Mouse (Mus musculus): ENCODE results near the gene Gm11273. TPM values are rescaled to one million over a fixed set of nuclear protein-coding genes. Genes with fewer than 3 reads are reported as not detected.

Gene Gm11273
- 6.0 and 10.4 TPM in 2 replicates for polyA plus RNA-seq (2015; fragmentation: Nextera tagmentation; extraction: Ambion mirVana)

DNA sequence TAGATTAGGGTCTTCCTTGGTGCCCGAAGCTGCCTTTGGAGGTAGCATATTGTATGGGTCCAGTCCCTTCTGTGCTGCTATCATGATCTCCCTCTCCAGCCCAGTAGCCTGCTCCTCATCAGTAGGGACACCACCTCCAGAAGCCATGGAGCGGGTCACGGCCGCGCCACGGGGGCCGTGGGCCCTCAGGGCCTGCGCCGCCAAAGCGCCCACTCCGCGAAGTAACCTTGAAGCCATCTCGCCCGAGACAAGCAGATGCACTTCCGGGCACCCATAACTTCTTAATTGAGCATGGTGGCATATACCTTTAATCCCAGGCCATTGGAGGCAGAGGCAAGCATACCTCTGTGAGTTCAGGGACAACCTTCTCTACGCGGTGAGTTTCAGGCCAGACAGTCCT, at the start of gene Gm11273:
Gene Gm11273 (minus strand): TSS at position 237 of the 400 bp plus-strand sequence.

DNA sequence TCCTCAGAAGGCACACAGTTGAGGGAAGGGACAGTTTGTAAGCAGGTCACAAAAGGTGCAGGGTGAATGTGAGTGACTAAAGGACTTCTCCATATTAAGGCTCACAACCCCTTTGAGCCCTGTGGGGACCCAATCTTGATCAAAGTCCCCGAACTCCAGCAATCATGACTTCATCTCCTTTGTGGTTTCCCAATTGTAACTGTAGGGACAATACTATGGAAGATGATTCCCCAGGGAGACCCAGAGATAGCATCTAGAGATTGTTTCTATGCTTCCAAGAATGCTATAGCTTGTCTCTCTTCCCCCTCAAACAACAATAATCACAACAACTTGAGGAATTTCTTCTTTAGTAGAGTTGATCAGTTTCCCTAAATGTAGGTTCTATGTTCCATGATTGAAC, 41.5 kb upstream of the Gm11273 start, which contains the start of gene Olfr1366:
Gene Olfr1366 (minus strand): TSS at position 101 of the 400 bp plus-strand sequence.

DNA sequence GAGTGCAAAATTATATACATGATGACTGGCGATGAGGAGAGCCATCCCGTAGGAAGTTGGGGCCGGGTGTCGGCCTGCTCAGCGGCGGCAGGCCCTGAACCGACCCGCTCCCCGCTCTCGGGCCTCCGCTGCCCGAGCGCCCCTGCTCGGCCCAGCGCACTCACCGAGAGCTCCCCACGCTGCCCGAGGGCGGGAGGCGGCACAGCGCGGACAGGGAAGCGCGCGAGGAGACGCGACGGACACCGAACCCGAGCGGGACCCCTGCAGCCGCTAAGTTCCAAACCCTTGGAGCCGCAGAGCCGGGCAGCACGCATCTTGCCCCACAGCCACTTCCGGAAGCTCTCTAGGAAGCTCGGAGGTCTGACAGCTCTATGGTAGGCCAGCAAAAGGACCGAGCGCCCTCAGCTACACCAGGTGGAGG, 29.6 kb upstream of the Gm11273 start, which contains the start of gene Zkscan8:
Gene Zkscan8 (minus strand): TSS at position 340 of the 421 bp plus-strand sequence.

DNA sequence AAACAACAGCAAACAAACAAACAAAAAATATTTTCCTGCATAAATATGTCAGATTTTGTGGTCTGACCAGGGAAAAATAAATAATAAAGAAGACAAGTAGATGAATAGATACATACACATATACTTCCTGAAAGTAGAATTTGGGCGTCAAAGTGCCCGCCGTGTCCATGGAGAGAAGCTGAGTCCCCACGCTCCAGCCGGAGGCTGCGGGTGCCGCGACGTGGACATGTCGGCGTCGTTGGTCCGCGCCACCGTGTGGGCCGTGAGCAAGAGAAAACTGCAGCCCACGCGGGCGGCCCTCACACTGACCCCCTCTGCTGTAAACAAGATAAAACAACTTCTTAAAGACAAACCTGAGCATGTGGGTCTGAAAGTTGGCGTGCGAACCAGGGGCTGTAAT, 6.1 kb downstream of the Gm11273 start, which contains the start of gene AK157302:
Gene AK157302 (plus strand): TSS at position 144 of the 400 bp plus-strand sequence.

DNA sequence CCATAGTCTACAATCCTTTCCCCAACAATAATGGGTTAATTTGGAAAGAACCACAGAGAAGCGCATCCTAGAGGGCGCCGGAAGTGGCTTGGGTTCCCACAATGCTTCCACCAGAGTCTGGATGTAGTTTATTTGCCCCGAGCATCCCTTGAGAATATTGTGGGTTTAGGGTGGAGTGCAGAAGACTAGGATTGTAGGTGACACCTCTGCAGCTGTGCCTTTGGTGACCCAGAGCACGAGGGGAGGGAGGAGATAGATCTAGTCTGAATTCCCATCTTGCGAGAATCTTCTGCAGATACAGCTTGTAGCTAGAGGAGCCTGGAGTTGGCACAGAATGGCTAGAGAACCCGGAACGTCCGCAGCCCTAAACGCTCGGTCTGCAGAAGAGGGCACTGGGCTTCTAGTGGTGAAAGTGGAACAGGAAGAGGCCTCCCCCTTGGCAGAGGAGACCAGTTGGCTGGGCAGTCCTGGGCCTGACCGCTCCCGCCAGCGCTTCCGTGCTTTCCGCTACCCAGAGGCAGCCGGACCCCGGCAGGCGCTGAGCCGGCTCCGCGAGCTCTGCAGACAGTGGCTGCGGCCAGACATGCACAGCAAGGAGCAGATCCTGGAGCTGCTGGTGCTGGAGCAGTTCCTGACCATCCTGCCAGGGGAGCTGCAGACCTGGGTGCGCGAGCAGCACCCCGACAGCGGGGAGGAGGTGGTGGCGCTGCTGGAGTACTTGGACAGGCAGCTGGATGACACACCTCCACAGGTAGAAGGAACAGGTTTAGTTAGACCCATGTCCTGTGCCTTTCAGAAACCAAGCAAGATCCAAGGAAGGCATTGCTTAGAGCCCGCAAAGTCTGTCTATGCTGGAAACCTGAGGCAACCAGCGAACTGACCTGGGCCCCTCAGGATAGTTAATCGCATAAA, 22.2 kb downstream of the Gm11273 start, which contains the start of the genes Zkscan4 and Gm10065:
Gene Zkscan4 (plus strand): TSS at position 149 of the 912 bp plus-strand sequence.
Gene Gm10065 (minus strand): TSS at position 683 of the 912 bp plus-strand sequence.

DNA sequence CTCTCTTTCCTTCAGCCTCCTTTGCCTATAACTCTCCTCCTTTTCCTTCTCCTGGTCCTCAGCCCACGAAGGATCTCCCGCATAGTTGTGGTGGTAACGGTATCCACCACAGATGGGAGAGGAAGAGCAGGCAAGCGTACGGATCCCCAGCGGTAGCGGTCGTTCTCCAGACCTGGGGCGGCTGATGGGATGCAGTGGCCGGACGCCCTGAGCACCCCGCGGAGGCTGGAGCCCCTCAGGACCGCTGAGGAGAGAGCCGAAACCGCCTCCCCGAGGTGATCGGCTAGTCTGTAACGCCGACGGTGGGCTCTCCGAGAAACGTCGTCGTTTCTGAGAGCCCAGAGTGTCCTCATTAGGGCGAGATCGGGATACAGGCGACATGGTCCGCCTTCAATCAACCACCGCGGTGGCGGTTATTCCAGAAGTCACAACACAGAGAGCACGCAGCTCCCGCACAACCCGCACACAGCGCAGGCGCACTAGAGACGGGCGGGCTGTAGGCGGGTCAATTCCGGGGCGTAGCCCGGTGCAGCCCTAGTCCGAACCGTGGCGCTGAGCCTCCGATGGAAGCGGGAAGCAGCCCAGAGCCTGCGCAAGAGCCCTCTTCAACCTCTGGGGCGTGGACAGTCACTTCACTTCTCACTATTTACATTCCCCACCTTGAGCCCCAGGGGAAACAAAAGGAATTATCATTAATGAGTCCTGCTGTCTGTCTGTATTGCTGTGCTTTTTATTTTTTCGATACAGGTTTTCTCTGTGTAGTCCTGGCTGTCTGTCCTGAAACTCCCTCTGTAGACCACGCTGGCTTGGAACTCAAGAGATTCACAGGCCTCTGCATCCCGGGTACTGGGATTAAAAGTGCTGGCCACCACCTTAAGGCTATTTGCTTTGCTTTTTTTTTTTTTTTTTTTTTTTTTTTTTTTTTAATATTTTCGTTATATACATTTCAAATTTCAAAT, 32.9 kb downstream of the Gm11273 start, which contains the start of gene Nkapl:
Gene Nkapl (minus strand): TSS at position 449 of the 959 bp plus-strand sequence.

DNA sequence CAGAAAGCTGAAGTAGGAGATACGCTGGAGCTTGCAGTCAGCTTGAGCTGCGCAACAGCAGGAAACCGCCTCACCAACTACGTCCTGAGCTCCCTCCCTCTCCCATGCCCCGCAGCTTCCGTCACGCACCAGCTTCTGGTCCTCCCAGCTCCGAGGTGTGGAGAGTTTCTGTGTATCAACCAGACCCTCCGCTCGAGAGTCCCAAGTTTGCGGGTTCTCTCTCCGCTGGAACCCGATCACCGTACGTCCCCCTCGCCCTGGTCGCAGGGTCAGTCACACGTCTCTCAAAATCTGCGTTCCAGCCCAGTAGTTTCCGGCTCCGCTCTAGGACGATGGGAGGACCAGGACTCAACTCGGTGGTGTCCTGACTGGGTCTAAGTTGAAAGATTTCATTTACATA, 47.8 kb downstream of the Gm11273 start, which contains the start of gene Zscan26:
Gene Zscan26 (minus strand): TSS at position 282 of the 400 bp plus-strand sequence.

Other genes with a start within 250 kb of the Gm11273 start
- gene Gpx5, start 208.7 kb downstream of the Gm11273 start, polyA plus RNA-seq (2015; fragmentation: Nextera tagmentation; extraction: Ambion mirVana): not detected in 2 replicates
- 0.39 and 0.66 TPM in 2 replicates for gene Gpx6, start 189.3 kb downstream of the Gm11273 start, polyA plus RNA-seq (2015; fragmentation: Nextera tagmentation; extraction: Ambion mirVana)
- gene Olfr1367, start 154.5 kb downstream of the Gm11273 start, polyA plus RNA-seq (2015; fragmentation: Nextera tagmentation; extraction: Ambion mirVana): not detected in 2 replicates
- 7.4 and 7.8 TPM in 2 replicates for gene Zscan12, start 138.6 kb downstream of the Gm11273 start, polyA plus RNA-seq (2015; fragmentation: Nextera tagmentation; extraction: Ambion mirVana)
- gene Zkscan3, start 98.7 kb downstream of the Gm11273 start, polyA plus RNA-seq (2015; fragmentation: Nextera tagmentation; extraction: Ambion mirVana): 48.8 and 70.7 TPM in 2 replicates
- 1.1 and 2.0 TPM in 2 replicates for gene Pgbd1, start 60.4 kb downstream of the Gm11273 start, polyA plus RNA-seq (2015; fragmentation: Nextera tagmentation; extraction: Ambion mirVana)
- gene Zscan26, start 47.7 kb downstream of the Gm11273 start, polyA plus RNA-seq (2015; fragmentation: Nextera tagmentation; extraction: Ambion mirVana): 16.3 and 24.7 TPM in 2 replicates
- 2.3 and 2.4 TPM in 2 replicates for gene Nkapl, start 32.9 kb downstream of the Gm11273 start, polyA plus RNA-seq (2015; fragmentation: Nextera tagmentation; extraction: Ambion mirVana)
- 3.8 and 4.9 TPM in 2 replicates for gene Zkscan4, start 22.5 kb downstream of the Gm11273 start, polyA plus RNA-seq (2015; fragmentation: Nextera tagmentation; extraction: Ambion mirVana)
- not detected in 2 replicates for gene Gm10065, start 22.0 kb downstream of the Gm11273 start, polyA plus RNA-seq (2015; fragmentation: Nextera tagmentation; extraction: Ambion mirVana)
- 0.35 and 0.41 TPM in 2 replicates for gene AK157302, start 6.2 kb downstream of the Gm11273 start, polyA plus RNA-seq (2015; fragmentation: Nextera tagmentation; extraction: Ambion mirVana)
- 2.2 and 2.6 TPM in 2 replicates for gene Zkscan8, start 29.7 kb upstream of the Gm11273 start, polyA plus RNA-seq (2015; fragmentation: Nextera tagmentation; extraction: Ambion mirVana)
- not detected in 2 replicates for gene Olfr1366, start 41.4 kb upstream of the Gm11273 start, polyA plus RNA-seq (2015; fragmentation: Nextera tagmentation; extraction: Ambion mirVana)
- gene Olfr1535, start 58.5 kb upstream of the Gm11273 start, polyA plus RNA-seq (2015; fragmentation: Nextera tagmentation; extraction: Ambion mirVana): not detected in 2 replicates
- not detected in 2 replicates for gene Olfr1364, start 80.3 kb upstream of the Gm11273 start, polyA plus RNA-seq (2015; fragmentation: Nextera tagmentation; extraction: Ambion mirVana)
- gene Olfr1362, start 112.6 kb upstream of the Gm11273 start, polyA plus RNA-seq (2015; fragmentation: Nextera tagmentation; extraction: Ambion mirVana): not detected in 2 replicates
- not detected in 2 replicates for gene Olfr11, start 141.1 kb upstream of the Gm11273 start, polyA plus RNA-seq (2015; fragmentation: Nextera tagmentation; extraction: Ambion mirVana)
- gene Olfr1361, start 162.0 kb upstream of the Gm11273 start, polyA plus RNA-seq (2015; fragmentation: Nextera tagmentation; extraction: Ambion mirVana): not detected in 2 replicates
- not detected in 2 replicates for gene Olfr1360, start 176.0 kb upstream of the Gm11273 start, polyA plus RNA-seq (2015; fragmentation: Nextera tagmentation; extraction: Ambion mirVana)
- gene Olfr1359, start 196.7 kb upstream of the Gm11273 start, polyA plus RNA-seq (2015; fragmentation: Nextera tagmentation; extraction: Ambion mirVana): not detected in 2 replicates
- 1.4 TPM in 1 of 2 replicates, not detected in the other for gene Hist1h2bl, start 214.7 kb upstream of the Gm11273 start, polyA plus RNA-seq (2015; fragmentation: Nextera tagmentation; extraction: Ambion mirVana)
- gene Hist1h2ai, start 215.0 kb upstream of the Gm11273 start, polyA plus RNA-seq (2015; fragmentation: Nextera tagmentation; extraction: Ambion mirVana): 6.6 and 14.9 TPM in 2 replicates
- gene Hist1h3h, start 216.2 kb upstream of the Gm11273 start, polyA plus RNA-seq (2015; fragmentation: Nextera tagmentation; extraction: Ambion mirVana): 0.38 and 2.1 TPM in 2 replicates
- 1.1 and 1.3 TPM in 2 replicates for gene Hist1h2bm, start 220.6 kb upstream of the Gm11273 start, polyA plus RNA-seq (2015; fragmentation: Nextera tagmentation; extraction: Ambion mirVana)
- 0.39 and 0.77 TPM in 2 replicates for gene Hist1h4j, start 233.6 kb upstream of the Gm11273 start, polyA plus RNA-seq (2015; fragmentation: Nextera tagmentation; extraction: Ambion mirVana)
- gene Hist1h4k, start 249.1 kb upstream of the Gm11273 start, polyA plus RNA-seq (2015; fragmentation: Nextera tagmentation; extraction: Ambion mirVana): 2.2 and 2.5 TPM in 2 replicates